Mouse (Mus musculus) embryo, embryonic 9.5 days (tissue): ENCODE measurements around the gene Cdc37.

Experiments
- DNase-seq: peaks from one replicate; pipeline ENCODE4 v3.0.0-alpha.2; 2017; ENCODE audit errors: extremely low spot score

The Cdc37 gene

DNA sequence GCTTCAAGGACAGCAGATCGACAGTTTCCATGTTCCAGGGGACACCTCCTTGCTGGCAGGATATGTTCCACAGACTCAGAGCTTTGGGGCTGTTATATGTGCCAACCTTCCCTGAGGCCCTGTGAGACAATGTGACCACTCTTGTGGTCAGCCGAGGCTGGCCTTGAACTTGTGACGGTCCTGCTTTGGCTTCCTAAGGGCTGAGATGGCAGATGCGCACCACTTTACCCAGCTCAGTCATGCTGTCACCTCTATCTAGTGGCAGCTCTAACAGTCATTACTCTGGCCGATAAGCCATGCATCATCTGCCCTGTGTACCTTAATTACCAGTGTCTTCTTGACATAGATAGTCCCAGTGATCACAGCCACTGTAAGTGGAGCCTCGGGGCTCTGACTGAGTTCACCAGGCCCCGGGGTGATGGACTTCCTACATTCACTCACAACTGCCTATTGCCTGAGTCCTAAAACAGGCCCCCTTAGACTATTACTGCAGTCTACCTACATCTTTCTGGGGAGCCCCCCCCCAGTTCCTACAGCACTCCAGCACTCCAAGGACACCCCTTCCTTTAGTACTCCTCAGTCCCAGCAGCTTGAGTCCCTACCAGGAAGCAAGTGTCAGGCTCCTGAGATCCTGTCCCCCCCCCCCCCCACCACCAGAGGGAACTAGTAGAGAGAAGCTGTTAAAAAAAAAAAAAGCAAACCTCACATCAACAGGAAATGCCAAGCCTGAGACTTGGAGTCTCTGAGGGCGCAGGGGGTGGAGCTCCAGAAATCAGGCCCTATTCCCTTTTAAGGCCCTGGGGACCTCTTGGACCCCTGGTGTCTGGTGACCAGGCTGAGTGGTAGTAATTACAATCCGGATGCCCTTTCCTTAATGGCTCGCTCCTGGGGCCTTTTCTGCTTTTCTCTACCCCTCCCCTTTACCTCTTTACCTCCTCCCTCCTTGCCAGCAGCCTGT, 17.6 kb upstream of the Cdc37 start:
- DNase-seq, result no peak

- no peak for DNase-seq
Measured at GRCm38 (mm10) chr9:21166516-21166915, 16.7 kb upstream of the Cdc37 start.

GRCm38 (mm10) chr9:21165952-21166451, 16.2 kb upstream of the Cdc37 start:
- peak; percentile 64 for DNase-seq

DNA sequence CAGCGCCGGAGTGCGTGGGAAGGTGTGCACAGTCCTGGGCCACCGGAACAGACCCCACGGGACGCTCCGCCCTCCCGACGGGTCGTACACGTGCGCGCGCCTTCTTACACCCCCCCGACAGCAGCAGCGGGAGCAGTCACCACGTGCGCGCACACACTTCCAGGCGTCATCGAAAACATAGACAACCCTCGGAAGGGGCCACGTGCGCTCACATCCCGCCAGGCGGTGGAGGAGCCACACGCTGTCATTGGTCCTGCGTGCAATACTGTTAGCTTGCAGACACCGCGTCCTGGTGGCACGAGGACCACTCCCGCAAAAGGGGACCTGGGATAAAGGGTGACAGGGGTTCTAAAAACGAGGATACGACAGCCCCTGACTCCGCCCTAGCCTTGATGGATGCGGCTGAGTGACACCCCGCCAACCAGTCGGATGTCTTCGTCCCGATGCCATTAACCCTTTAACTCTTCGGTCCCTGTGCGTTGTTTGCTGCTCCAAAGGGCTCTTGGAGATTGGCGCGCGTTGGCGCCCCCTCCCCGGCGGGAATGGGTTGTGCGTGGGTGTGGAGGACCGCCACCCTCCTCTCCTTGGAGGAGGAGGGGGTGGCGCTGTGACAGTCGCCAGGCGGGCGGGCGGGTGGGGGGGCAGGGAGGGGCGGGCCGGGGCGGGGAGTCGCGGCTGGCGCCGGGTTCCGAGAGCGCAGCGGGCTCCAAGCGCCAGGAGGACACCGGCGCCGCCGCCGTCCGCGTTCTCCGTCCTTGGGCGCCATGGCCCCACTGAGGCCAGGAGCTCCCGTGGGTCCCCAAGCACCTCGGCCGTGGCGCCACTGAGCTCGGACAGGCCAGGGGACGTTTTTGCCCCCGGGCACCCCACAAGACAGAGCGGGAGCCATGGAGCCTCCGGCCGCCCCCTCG, 15.5 kb upstream of the Cdc37 start, which contains the start of gene Pde4a:
Gene Pde4a (plus strand): TSS at position 674 of the 911 bp plus-strand sequence.
- DNase-seq, result peak; percentile 67

DNA sequence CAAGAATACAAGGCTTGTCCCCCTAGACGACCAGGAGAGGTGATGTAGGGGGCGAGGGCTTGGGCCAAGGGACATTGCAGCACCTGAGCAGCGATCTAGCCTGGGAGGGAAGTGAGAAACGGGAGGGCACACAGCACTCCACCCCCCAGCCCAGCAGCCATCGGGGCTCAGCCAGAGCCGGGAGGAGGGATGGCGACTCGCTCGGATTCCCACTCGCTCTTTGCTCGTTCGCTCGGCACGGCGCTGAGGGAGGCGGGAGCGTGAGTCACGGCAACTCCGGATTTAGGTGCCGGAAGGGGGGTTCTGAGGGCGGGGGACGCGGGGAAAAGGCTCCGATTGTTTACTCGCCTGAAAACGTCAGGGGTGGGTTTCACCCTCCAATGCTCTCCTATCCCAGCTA, 14.3 kb upstream of the Cdc37 start:
- DNase-seq, result no peak

DNA sequence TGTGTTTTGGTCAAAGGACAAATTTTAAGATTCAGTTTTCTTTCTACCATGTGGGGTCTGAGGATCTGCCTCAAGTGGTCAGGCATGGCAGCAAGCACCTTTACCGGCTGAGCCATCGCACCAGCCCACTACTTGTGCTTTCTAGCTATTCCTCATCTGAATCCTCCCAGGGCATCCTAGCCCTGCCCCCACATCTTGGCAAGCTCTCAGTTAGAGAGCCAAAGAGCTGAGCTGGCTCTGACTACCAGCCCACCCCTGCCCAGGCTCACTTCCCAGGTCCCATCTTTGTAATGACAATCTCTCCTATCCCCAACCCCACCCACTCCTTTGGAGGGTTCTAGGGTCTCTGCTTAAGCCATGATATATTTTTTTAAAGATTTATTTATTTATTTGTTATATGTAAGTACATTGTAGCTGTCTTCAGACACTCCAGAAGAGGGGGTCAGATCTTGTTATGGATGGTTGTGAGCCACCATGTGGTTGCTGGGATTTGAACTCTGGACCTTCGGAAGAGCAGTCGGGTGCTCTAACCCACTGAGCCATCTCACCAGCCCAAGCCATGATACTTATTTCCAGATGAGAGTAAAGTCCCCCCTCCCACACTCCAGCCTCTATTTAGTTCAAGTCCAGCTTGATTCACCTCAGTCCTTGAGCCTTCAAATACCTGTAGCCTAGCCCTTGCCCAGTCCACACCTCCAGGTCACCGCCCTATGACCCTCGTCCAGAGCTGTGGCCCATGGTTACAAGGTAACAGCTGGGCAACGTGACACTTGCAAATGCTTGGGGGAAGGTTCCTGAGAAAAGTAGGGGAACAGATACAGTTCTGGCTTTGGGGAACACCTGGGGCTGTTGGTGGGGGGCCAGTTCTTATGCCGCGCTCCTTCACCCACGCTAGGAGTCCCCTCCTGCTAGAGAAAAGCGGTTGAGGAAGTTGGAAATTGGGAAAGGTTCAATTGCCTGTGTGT, 13.6 kb upstream of the Cdc37 start:
- DNase-seq, result no peak

DNA sequence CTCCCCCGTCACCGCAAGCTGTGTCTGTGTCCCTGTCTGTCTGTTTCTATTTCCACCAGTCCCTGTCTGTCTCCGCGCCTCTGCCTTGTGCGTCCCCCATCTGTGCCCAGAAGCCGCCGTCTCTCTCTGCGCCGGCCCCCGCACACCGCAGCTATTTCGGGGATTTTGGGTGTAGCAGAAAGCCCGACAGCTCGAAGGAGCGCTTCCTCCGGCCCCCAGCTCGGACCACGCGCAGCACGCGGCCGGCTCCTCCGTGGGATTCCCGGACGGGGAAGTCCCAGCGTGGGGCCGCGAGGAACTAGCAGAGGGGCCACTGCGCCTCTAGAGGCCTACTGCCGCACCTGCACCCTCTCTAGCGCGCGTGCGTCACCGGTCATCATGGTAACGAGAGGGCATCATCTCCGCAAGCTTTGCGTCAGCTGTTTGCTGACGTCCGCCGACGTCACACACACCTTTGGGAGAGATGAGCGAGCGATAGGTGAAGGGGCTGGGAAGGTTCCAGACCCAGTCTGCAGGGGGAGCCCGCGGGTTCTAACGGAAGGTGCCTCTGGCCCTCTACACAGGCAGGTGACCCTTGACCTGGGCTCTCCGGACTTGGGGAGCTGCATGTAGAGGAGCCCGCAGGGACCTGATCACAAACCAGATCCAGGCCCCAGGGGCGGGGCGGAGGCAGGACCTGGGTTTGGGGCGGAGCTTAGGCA, 11.6 kb upstream of the Cdc37 start:
- DNase-seq, result peak; percentile 91

- no peak for DNase-seq
Measured at GRCm38 (mm10) chr9:21154787-21155186, 5.0 kb upstream of the Cdc37 start.

DNA sequence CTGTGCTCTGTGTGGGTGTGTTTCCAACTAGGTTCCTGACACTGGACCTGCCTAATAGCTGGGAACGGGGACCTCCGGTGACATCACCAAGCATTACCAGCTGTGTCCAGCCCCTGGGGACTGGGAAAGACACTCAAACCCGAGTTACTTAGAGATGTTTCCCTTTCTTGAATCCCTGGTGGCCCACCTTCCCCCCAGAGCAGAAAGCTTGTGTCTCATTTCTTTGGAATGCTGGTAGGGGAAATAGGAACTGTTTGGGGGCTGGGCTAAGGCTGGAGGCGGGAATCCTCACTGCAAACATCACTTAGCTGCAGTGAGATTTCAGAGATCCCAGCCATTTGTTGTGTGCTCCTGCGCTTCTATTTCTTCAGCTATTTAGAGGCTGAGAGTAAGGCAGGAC, 4.1 kb upstream of the Cdc37 start:
- DNase-seq, result no peak

DNA sequence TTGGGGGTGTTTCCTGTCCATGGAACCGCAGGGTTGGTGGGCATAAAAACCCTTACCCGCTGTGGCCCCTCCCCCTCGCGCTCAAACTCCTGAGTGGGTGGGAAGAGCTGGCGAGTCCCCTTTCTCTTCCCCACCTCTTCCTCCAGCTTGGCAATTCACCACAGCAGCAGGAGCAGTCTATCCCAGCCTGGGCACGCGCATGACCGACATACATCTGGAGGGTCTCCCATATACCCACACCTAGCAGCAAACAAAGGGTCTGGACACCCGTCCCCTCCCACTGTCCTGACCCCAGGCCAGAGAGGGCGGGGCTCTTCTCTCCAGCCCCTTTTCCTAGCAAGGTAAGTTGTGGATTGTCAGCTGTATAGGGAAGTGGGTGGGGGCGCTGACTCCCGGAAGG, 3.5 kb upstream of the Cdc37 start:
- DNase-seq, result peak; percentile 25

DNA sequence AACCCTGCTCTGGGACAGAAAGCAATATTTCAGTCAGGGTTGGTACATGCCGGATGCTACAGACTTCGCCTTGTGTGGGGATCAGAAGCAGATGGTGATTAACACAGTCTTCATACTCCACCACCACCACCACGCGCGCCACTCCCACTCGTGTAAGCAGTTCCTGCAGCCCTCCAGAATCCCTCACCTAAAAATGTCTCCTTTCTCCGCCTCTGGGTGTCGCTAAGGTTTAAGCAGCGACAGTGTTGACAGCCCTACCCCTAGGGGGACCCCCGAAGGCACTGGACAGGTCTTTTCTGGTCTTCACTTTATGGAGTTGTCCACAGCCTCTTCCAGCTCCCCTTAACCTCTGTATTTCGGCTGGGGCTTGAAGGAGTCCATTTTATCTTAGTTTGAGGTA, 2.9 kb upstream of the Cdc37 start:
- DNase-seq, result peak; percentile 76

DNA sequence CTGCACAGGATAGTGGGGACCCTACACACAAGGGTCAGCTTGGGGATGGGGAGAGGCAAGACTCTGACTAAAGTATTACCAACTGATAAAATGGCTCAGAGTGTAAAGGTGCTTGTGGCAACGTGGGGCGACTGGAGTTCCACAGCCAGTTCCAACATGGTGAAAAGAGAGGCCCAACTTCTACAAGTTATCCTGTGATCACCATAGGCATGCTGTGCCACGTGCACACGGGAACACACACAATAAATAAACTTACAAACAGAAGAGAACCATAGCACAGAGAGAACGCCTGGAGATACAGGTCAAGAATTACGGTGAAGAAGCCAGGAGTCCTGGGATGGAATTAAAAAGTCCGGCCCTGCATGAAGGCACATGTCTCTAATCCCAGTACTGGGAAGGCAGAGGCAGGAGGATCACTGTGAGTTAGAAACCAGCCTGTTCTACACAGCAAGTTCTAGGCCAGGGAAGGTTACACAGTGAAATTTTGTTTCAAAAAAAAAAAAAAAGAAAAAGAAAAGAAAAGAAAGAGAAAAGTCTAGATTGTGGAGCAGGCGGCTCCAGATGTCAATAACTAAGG, 617 bp downstream of the Cdc37 start:
- no peak for DNase-seq

DNA sequence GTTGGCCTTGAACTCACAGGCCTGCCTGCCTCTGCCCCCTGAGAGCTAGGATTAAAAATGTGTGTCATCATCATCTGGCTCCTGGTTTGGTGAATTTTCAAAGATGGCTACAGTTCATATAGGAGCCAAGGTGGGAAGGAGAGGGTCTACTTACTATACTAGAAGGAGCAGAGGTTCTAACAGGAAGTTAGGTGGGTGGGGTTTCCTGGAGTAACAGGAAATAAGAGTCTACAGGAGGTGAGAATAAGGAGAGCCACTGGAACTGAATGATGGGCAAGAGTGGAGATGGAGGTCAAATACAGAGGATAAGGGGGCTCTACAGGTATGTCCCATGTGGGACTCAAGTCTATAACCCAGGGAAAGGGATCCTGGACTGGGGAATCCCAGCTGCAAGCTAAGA, 1.4 kb downstream of the Cdc37 start:
- no peak for DNase-seq

- peak; percentile 48 for DNase-seq
Measured at GRCm38 (mm10) chr9:21146722-21147121, 3.1 kb downstream of the Cdc37 start.

DNA sequence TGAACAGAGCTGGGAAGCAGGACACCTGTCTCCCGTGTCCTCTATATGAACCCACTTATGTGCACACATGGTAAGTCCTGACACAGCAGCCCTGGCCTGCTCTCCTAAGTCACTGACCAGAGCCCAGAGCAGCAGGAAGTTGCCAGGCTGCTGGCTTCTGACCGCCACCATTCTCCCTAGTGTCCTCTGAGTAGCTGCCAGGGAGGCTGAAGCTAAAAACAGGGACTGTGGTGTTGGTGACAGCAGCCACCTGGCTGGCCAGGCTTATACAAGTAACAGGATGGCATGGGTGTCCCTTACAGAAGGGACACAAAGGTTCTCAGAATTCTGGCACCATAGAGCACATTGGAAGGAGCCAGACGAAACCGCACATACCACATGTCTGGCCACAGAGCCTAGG, 4.4 kb downstream of the Cdc37 start:
- no peak for DNase-seq

GRCm38 (mm10) chr9:21144361-21144760, 5.4 kb downstream of the Cdc37 start:
- no peak for DNase-seq

GRCm38 (mm10) chr9:21141922-21142321, 7.9 kb downstream of the Cdc37 start:
- DNase-seq, result no peak

DNA sequence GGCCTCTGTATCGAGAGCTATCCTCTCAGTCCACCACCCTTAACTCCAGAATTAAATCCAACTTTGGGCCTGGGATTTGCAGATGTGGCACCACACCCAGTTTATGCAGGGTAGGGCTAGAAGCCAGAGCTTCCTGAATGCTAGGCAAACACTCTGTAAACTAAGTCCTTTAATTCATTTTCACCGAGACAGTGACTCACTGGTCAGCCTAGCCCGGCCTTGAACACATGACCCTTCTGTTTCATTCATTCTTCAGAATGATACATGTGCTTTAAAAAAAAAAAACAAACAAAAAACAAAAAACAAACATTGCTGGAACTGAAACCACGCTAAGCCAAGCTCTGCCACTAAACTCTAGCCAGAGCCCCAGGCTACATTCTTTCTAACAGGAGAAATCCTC, 11.4 kb downstream of the Cdc37 start:
- DNase-seq, result no peak

DNA sequence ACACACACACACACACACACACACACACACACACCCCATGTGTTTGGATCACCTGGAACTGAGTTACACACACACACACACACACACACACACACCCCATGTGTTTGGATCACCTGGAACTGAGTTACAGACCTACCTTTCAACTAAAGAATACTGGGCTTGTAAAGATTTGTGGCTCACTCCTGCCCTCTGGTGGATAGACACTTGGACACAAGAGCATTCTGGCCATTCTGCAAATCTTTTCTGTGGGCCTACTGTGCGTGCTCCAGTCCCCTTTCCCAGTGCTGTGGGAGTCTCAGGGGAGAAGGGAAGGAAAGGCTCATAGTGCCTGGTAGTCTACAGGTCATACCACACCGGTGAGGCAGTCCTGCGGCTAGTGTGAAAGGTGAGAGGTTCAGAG, 12.6 kb downstream of the Cdc37 start:
- peak; percentile 60 for DNase-seq

- no peak for DNase-seq
Measured at GRCm38 (mm10) chr9:21136401-21136800, 13.4 kb downstream of the Cdc37 start.
